Mouse (Mus musculus) bone marrow macrophage, adult 2 months (primary cell): ENCODE results near the gene Ndc1. TPM values are rescaled to one million over a fixed set of nuclear protein-coding genes. Genes with fewer than 3 reads are reported as not detected.
A peak's percentile ranks its signal among the peaks of the same experiment; 100 is the strongest.

ENCODE experiments used
- H3K27ac ChIP-seq: 2 replicates; pipeline ENCODE4 v1.5.1; 2012; ENCODE audit warnings: low read depth, low read length; ENCODE audit not compliant: insufficient read depth
- H3K4me1 ChIP-seq: 2 replicates; pipeline ENCODE4 v1.6.1; 2012; ENCODE audit warnings: low read length; ENCODE audit not compliant: control insufficient read depth, insufficient read depth
- H3K4me3 ChIP-seq: 2 replicates; pipeline ENCODE4 v1.5.1; 2012; ENCODE audit warnings: mild to moderate bottlenecking, low read length, moderate library complexity; ENCODE audit not compliant: insufficient read depth
- CTCF ChIP-seq: IDR thresholded peaks from 2 replicates; pipeline ENCODE4 v1.5.1; 2012; ENCODE audit warnings: low read depth, mild to moderate bottlenecking, low read length, moderate library complexity
- POLR2A ChIP-seq: IDR thresholded peaks from 2 replicates; pipeline ENCODE4 v1.6.1; 2012; ENCODE audit warnings: mild to moderate bottlenecking, low read depth, low read length, borderline replicate concordance
- polyA plus RNA-seq: library from polyadenylated mRNA; stranded (reverse); fragments of >200 nt; gene quantifications from 2 replicates; pipeline ENCODE4 v1.2.4, GENCODE M21; 2012; ENCODE audit not compliant: missing spikeins, insufficient read depth, insufficient read length

Ndc1 gene
- polyA plus RNA-seq, 1 experiment: 19.2 TPM

DNA sequence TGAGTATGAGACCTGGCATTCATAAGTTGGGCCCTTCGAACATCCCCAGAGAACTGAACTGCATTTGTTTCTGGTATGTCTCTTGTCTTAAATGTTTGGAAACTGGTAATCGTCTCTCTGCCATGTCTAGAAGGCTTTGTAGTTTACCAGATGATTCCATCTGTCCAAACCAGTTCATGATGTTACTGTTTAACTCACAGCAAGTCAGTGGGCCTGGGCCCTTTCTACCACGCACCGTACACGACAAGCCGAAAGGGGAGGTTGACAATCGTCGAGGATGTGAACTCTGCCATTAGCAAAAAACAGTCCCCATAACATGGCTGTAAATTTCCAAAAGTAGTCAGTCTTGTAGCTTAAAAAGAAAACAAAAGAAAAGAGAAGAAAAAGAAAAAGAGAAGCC lies 71.2 kb downstream of the Ndc1 start:
- TF ChIP-seq CTCF: no peak
- TF ChIP-seq POLR2A: no peak
- Histone ChIP-seq H3K4me3 (no peak overlapping the region), H3K27ac (no peak overlapping the region), H3K4me1 (no peaks in the 10 kb centered on the region)

- TF ChIP-seq POLR2A (no peak), CTCF (no peak)
- H3K4me1 ChIP-seq: no peaks in the 10 kb centered on the region
- H3K27ac ChIP-seq: no peak overlapping the region
- H3K4me3 ChIP-seq: peak overlapping the region; percentile 43
These were observed 72.7 kb downstream of the Ndc1 start for GRCm38 (mm10) chr4:107440306-107440705.

DNA sequence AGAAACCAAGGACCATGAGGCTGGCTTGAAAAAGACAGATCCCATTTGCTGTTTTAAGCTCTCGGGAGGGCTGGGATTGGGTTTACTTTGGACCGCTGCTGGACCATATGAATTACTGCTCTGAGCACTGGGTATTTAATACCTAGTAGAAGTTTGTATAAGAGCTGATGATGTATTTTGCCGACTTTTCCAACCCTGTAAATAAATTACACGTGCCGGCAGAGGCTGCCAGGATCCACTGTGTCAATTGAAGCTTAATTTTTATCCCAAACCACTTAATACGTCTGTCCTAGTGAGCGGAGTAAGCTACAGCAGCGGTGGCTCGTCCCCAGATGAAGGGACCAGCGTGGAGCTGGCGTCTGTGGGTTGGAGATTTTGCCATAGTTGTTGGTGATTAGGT lies 74.7 kb downstream of the Ndc1 start:
- Histone ChIP-seq H3K27ac (no peak overlapping the region), H3K4me1 (no peaks in the 10 kb centered on the region), H3K4me3 (no peak overlapping the region)
- TF ChIP-seq CTCF (no peak), POLR2A (no peak)

- no peak overlapping the region for H3K4me3 ChIP-seq
- H3K4me1 ChIP-seq: no peaks in the 10 kb centered on the region
- TF ChIP-seq POLR2A (no peak), CTCF (no peak)
- H3K27ac ChIP-seq: no peak overlapping the region
These were observed 75.4 kb downstream of the Ndc1 start for GRCm38 (mm10) chr4:107442891-107443483.

DNA sequence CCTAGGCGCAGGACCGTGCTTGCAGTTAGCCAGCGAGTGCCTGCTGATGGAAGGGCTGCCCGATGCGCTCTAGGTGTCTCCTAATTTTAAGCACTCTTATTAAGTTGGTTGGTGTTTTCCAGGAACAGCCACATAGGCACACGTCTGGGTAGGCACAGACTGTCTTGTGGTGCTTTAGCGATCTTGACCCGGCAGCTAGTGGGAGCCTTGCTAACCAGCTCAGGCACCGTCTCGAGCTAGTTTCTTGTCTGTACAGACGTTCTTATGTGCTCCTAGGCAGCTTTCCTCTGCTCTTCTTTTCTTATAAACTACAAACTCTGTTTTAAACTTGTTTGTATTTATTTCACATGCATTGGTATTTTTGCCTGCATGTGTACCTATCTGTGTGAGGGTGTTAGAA lies 76.0 kb downstream of the Ndc1 start:
- H3K27ac ChIP-seq: no peak overlapping the region
- H3K4me3 ChIP-seq: no peak overlapping the region
- H3K4me1 ChIP-seq: no peaks in the 10 kb centered on the region
- no peak for TF ChIP-seq CTCF
- TF ChIP-seq POLR2A: no peak

GRCm38 (mm10) chr4:107448481-107448880 lies 80.9 kb downstream of the Ndc1 start:
- Histone ChIP-seq H3K4me3 (no peak overlapping the region), H3K27ac (no peak overlapping the region), H3K4me1 (no peaks in the 10 kb centered on the region)
- TF ChIP-seq CTCF (no peak), POLR2A (no peak)

DNA sequence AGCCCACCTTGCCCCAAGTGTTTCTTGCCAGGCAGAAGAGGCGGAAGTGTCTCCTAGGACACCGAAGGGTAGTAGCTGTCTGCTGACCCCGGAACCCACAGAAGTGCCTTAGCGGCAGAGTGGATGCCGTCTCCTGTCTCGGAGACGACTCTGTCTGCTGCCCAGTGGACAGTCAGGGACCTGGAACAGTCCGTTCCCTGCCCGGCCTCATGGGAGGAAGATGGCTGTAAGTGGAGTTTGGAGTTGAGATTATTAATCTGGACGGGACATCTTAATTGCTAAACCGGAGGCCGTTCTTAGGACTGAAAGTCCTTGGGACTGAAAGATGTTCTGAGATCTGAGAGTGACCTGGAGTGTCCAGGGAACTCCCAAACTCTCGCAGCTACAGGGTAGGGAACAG lies 81.9 kb downstream of the Ndc1 start:
- Histone ChIP-seq H3K4me3 (no peak overlapping the region), H3K4me1 (no peaks in the 10 kb centered on the region), H3K27ac (no peak overlapping the region)
- TF ChIP-seq POLR2A (no peak), CTCF (no peak)

DNA sequence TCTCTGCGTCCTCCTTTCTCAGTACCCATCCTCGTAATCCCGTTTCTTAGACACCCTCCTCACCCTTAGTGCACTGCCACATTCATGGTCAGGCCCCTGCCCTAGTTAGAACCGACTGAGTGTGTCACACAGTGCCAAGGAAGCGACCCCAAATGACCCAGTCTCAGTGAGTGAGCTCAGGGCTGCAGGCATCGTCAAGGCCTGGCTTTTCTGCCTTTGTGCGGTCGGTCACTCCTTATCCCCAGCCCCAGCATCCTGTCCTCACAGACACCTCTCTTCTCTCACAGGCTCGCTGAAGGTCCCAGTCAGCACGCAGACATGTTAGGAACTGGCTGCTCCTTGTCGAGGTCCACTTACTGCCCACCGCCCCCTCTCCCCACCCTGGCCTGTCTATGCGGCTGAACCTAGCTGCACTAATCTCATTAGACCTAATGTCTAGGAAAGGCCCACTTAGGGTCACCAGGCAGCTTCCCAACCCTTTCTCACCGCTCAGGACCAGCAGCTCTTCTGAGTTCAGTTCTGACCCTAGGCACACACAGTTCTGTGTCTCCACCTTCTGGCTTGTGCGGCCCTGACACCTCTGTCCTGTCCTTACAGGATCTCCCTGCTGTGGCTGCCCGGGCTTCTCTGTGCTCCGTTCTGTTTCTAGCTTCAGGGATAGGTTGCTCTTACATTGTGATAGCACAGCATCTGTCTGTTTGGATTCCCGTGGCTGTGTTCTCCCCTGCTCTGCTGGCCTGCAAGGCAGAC lies 84.9 kb downstream of the Ndc1 start:
- no peak overlapping the region for H3K4me3 ChIP-seq
- TF ChIP-seq CTCF (no peak), POLR2A (no peak)
- no peaks in the 10 kb centered on the region for H3K4me1 ChIP-seq
- H3K27ac ChIP-seq: no peak overlapping the region

GRCm38 (mm10) chr4:107453141-107453984 lies 85.8 kb downstream of the Ndc1 start:
- H3K4me3 ChIP-seq: no peak overlapping the region
- TF ChIP-seq POLR2A (no peak), CTCF (peak; percentile 69)
- no peaks in the 10 kb centered on the region for H3K4me1 ChIP-seq
- no peak overlapping the region for H3K27ac ChIP-seq

DNA sequence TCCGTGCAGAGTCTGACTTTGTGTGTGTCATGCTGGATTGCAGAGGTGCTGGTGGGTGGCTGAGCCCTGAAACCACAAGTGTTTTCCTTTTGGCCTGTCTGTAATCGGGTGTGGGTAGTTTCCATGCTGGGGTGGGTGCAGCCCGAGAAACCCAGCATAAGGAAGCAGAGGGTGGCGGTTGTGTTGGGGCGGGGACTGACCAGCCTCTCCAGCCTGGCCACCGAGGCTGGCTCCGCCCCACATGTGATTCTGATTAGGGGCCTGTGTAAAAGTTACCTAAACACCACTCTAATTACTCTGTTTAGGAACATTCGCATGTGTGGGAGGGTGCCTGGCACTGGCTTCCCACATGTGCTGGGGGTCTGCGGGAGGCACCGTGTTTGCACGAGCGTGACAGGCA lies 90.0 kb downstream of the Ndc1 start:
- TF ChIP-seq POLR2A: no peak
- Histone ChIP-seq H3K4me3 (no peak overlapping the region), H3K4me1 (no peaks in the 10 kb centered on the region), H3K27ac (no peak overlapping the region)
